26 mouse cellular contexts compared by ENCODE assay signal in the genomic region with DNA sequence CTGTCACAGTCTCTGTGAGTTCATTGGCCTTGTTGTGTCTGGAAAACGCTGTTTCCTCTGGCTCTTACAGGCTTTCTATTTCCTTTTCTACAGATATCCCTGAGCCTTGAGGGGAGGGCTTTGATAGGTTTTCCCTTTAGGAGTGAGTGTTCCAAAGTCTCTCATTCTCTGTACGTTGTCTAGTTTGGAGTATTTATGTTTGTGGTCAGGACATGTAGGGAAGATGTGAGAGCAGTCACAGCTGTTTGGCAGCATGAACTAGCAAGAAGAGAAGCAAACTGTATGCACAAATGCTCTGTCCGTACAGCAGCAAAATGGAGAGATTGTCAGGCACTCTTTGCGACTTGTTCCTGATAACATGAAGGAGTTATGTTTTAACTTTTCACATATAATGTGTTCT. TPM values are rescaled to one million over a fixed set of nuclear protein-coding genes. Genes with fewer than 3 reads are reported as not detected.
A peak's percentile ranks its signal among the peaks of the same experiment; 100 is the strongest.
DNase-seq lines count a peak whose midpoint lies in the region; ATAC-seq and TF ChIP-seq lines count a peak whose summit lies in the region.
"Had no signal": no experiment of that assay in that cellular context is flagged by ENCODE, and none has a peak within 500 bp of the region (broad histone marks: within the 10 kb centered on the region; RNA-seq: fewer than 3 reads in every experiment).

No protein-coding gene starts in this region.

- peak overlapping the region; percentile 25; the same call in 1 of the 2 replicates for H3K27ac ChIP-seq in gastrocnemius, adult 2 months
- peak overlapping the region; percentile 14 for H3K27ac ChIP-seq in heart, postnatal 0 days (ENCODE audit: low read depth)
- no peak overlapping the region for H3K27ac ChIP-seq in heart, embryonic 10.5 days
- H3K27ac ChIP-seq in kidney, postnatal 0 days, result no peak overlapping the region; the same call in 1 of the 2 replicates
- H3K27ac ChIP-seq in lung, embryonic 14.5 days (ENCODE audit: low read depth), result no peak overlapping the region
- H3K27ac ChIP-seq: embryonic facial prominence, embryonic 10.5 days; embryonic facial prominence, embryonic 13.5 days; forebrain, embryonic 12.5 days; forebrain, embryonic 15.5 days; hindbrain, embryonic 12.5 days; hindbrain, embryonic 15.5 days had no signal

- intact Hi-C loops in gastrocnemius, adult 2 months (cut with DNase I), result no loop called here

- TF ChIP-seq CTCF in gastrocnemius, adult 2 months (IDR thresholded peaks at IDR 0.05), result no peak
- TF ChIP-seq CTCF in heart, postnatal 0 days (IDR thresholded peaks at IDR 0.05; ENCODE audit: low read depth), result no peak
- TF ChIP-seq CTCF in kidney, postnatal 0 days (IDR thresholded peaks at IDR 0.05; ENCODE audit: low read depth), result no peak
- no peak for TF ChIP-seq CTCF in lung, embryonic 14.5 days (IDR thresholded peaks at IDR 0.05; ENCODE audit: low read depth)

- 56% methylated on average over 4 of the region's 4 CpGs for WGBS in heart, postnatal 0 days
- WGBS in heart, embryonic 10.5 days, result 83% methylated on average over 4 of the region's 4 CpGs
- WGBS in kidney, postnatal 0 days, result 56% methylated on average over 4 of the region's 4 CpGs
- WGBS in lung, embryonic 14.5 days, result 49% methylated on average over 4 of the region's 4 CpGs

- no peak for ATAC-seq in heart, postnatal 0 days (ENCODE audit: insufficient read depth, low read depth)
- no peak for ATAC-seq in kidney, postnatal 0 days (replicated peaks; ENCODE audit: low FRiP score, low read depth)
- no peak for ATAC-seq in lung, embryonic 14.5 days (ENCODE audit: insufficient read depth)
- ATAC-seq: forebrain, embryonic 15.5 days had no signal

- no peaks in the 10 kb centered on the region for H3K36me3 ChIP-seq in heart, postnatal 0 days (replicated peaks; ENCODE audit: control insufficient read depth, insufficient read depth, low read length)
- H3K36me3 ChIP-seq in heart, embryonic 10.5 days, result peaks cover 8% of the 10 kb centered on the region
- H3K36me3 ChIP-seq in kidney, postnatal 0 days (ENCODE audit: insufficient read depth, low read length), result no peaks in the 10 kb centered on the region
- H3K36me3 ChIP-seq in lung, embryonic 14.5 days (ENCODE audit: insufficient read depth), result peaks cover 14% of the 10 kb centered on the region; the same call in 1 of the 2 replicates

- H3K4me3 ChIP-seq in gastrocnemius, adult 2 months, result no peak overlapping the region
- no peak overlapping the region for H3K4me3 ChIP-seq in heart, postnatal 0 days (ENCODE audit: low read depth, low read length)
- H3K4me3 ChIP-seq in heart, embryonic 10.5 days, result no peak overlapping the region
- H3K4me3 ChIP-seq in kidney, postnatal 0 days (replicated peaks; ENCODE audit: low read depth, low read length), result no peak overlapping the region
- H3K4me3 ChIP-seq in lung, embryonic 14.5 days (ENCODE audit: low read depth, low read length), result no peak overlapping the region
- H3K4me3 ChIP-seq: embryonic facial prominence, embryonic 10.5 days; embryonic facial prominence, embryonic 13.5 days; erythroblast, embryonic 14.5 days; forebrain, embryonic 12.5 days; forebrain, embryonic 15.5 days; heart, embryonic 13.5 days; hindbrain, embryonic 12.5 days; hindbrain, embryonic 15.5 days had no signal

- no peaks in the 10 kb centered on the region for H3K27me3 ChIP-seq in heart, postnatal 0 days (ENCODE audit: control insufficient read depth, insufficient read depth, low read length)
- H3K27me3 ChIP-seq in heart, embryonic 10.5 days (ENCODE audit: insufficient read depth, poor library complexity, severe bottlenecking), result no peaks in the 10 kb centered on the region
- H3K27me3 ChIP-seq in kidney, postnatal 0 days (ENCODE audit: insufficient read depth, low read length), result no peaks in the 10 kb centered on the region
- no peaks in the 10 kb centered on the region for H3K27me3 ChIP-seq in lung, embryonic 14.5 days (ENCODE audit: insufficient read depth, low read length)
- H3K27me3 ChIP-seq: CH12.LX; embryonic facial prominence, embryonic 13.5 days; forebrain, embryonic 12.5 days; forebrain, embryonic 15.5 days; heart, embryonic 13.5 days; hindbrain, embryonic 12.5 days; hindbrain, embryonic 15.5 days had no signal

- no peak overlapping the region for H3K9ac ChIP-seq in heart, postnatal 0 days (replicated peaks; ENCODE audit: low read depth, low read length)
- H3K9ac ChIP-seq in kidney, postnatal 0 days (ENCODE audit: low read depth, low read length), result no peak overlapping the region
- no peak overlapping the region for H3K9ac ChIP-seq in lung, embryonic 14.5 days
- H3K9ac ChIP-seq: embryonic facial prominence, embryonic 13.5 days; forebrain, embryonic 12.5 days; forebrain, embryonic 15.5 days; heart, embryonic 13.5 days; hindbrain, embryonic 12.5 days; hindbrain, embryonic 15.5 days had no signal

- peaks cover 4% of the 10 kb centered on the region; the same call in 1 of the 2 replicates for H3K4me1 ChIP-seq in heart, postnatal 0 days (ENCODE audit: control insufficient read depth, insufficient read depth)
- H3K4me1 ChIP-seq in heart, embryonic 10.5 days, result peaks cover 9% of the 10 kb centered on the region; the same call in 1 of the 2 replicates
- H3K4me1 ChIP-seq in kidney, postnatal 0 days (replicated peaks; ENCODE audit: insufficient read depth, low read length), result no peaks in the 10 kb centered on the region
- no peaks in the 10 kb centered on the region for H3K4me1 ChIP-seq in lung, embryonic 14.5 days (ENCODE audit: insufficient read depth)

- no peaks in the 10 kb centered on the region for H3K9me3 ChIP-seq in heart, postnatal 0 days (replicated peaks; ENCODE audit: control insufficient read depth, low read length)
- H3K9me3 ChIP-seq in heart, embryonic 10.5 days, result no peaks in the 10 kb centered on the region
- no peaks in the 10 kb centered on the region for H3K9me3 ChIP-seq in kidney, postnatal 0 days (replicated peaks; ENCODE audit: low read length)
- H3K9me3 ChIP-seq in lung, embryonic 14.5 days (ENCODE audit: low read depth, low read length), result no peaks in the 10 kb centered on the region
- H3K9me3 ChIP-seq: embryonic facial prominence, embryonic 10.5 days; embryonic facial prominence, embryonic 13.5 days; forebrain, embryonic 12.5 days; forebrain, embryonic 15.5 days; G1E; heart, embryonic 13.5 days; hindbrain, embryonic 12.5 days; hindbrain, embryonic 15.5 days had no signal

- DNase-seq in gastrocnemius, adult 2 months, result no peak
- DNase-seq in gastrocnemius, adult 8-10 months (ENCODE audit: low spot score in 2 of 2), result no peak
- no peak for DNase-seq in heart, postnatal 0 days (ENCODE audit: low spot score)
- DNase-seq in heart, embryonic 10.5 days (ENCODE audit: low spot score), result no peak
- DNase-seq in kidney, postnatal 0 days (ENCODE audit: low spot score), result peak; percentile 63
- no peak for DNase-seq in kidney, adult 11 months
- DNase-seq in lung, embryonic 14.5 days, result peak; percentile 18
- no peak for DNase-seq in lung, postnatal 10 days
- DNase-seq: B cell, adult 2 months; cerebellum, adult 11-12 months; cerebellum, adult 8-10 months; cerebellum, postnatal 10 days; cerebellum, postnatal 36 days; embryo, embryonic 11 days; gastrocnemius, postnatal 14 days; heart, postnatal 14 days had no signal

- H3K4me2 ChIP-seq in heart, postnatal 0 days (ENCODE audit: low read depth, low read length), result no peak overlapping the region
- H3K4me2 ChIP-seq in kidney, postnatal 0 days (ENCODE audit: low read length), result no peak overlapping the region
- no peak overlapping the region for H3K4me2 ChIP-seq in lung, embryonic 14.5 days
- H3K4me2 ChIP-seq: embryonic facial prominence, embryonic 13.5 days; forebrain, embryonic 12.5 days; forebrain, embryonic 15.5 days; heart, embryonic 13.5 days; hindbrain, embryonic 12.5 days; hindbrain, embryonic 15.5 days had no signal

- TF ChIP-seq EP300 in heart, postnatal 0 days (IDR thresholded peaks at IDR 0.05; ENCODE audit: low read depth), result no peak

RNA-seq across cellular contexts. Expression of a gene that starts 3.7 kb away (rescaled TPM):
- 1 to 10 TPM; 6.6 to 10.0 TPM for total RNA-seq in gastrocnemius, adult 2 months (2021)
- total RNA-seq in gastrocnemius, adult 8-10 months (2022), result 10 to 100 TPM in 1 of 4 experiments, 1 to 10 TPM in 3; 6.2 to 10.7 (median 7.2) TPM
- 6.9 and 7.2 TPM in 2 replicates for total RNA-seq in heart, postnatal 0 days (2014; rRNA removed; ENCODE audit: low replicate concordance)
- polyA plus RNA-seq in heart, postnatal 0 days (2015; fragmentation: Nextera tagmentation; extraction: Ambion mirVana), result 10.6 and 12.8 TPM in 2 replicates
- 14.5 and 20.7 TPM in 2 replicates for polyA plus RNA-seq in heart, embryonic 10.5 days (2016; fragmentation: Nextera tagmentation; extraction: Ambion mirVana)
- polyA plus RNA-seq in kidney, postnatal 0 days (2015; fragmentation: Nextera tagmentation; extraction: Ambion mirVana), result 13.6 and 16.3 TPM in 2 replicates
- 16.2 and 17.9 TPM in 2 replicates for polyA plus RNA-seq in lung, embryonic 14.5 days (2014; fragmentation: Nextera tagmentation; extraction: Ambion mirVana)

Comparison
In these comparisons a context has a peak if more than half of its experiments do, and no peak if none do; other contexts are left out.
1. DNase-seq: peak in kidney, postnatal 0 days (single experiment) and lung, embryonic 14.5 days (single experiment); none in gastrocnemius, adult 2 months (single experiment), gastrocnemius, adult 8-10 months (0 of 2), heart, postnatal 0 days (single experiment), heart, embryonic 10.5 days (single experiment), kidney, adult 11 months (single experiment) and lung, postnatal 10 days (single experiment).
2. H3K27ac ChIP-seq: peak in gastrocnemius, adult 2 months (single experiment) and heart, postnatal 0 days (single experiment); none in heart, embryonic 10.5 days (single experiment), kidney, postnatal 0 days (single experiment) and lung, embryonic 14.5 days (single experiment).